Mouse (Mus musculus) intestine, embryonic 15.5 days (tissue): ENCODE results near the gene Mdh2. TPM values are rescaled to one million over a fixed set of nuclear protein-coding genes. Genes with fewer than 3 reads are reported as not detected.

Experiments used
- ATAC-seq: fragments of 200-750 bp; cut with Nextera tagmentation; 2 replicates; pipeline ENCODE4 v1.8.0; 2017; ENCODE audit warnings: moderate TSS enrichment, moderate library complexity
- H3K27ac ChIP-seq: fragments of 300-500 bp; sonication (generic); 2 replicates; pipeline ENCODE4 v1.5.1; 2015; ENCODE audit warnings: mild to moderate bottlenecking, inconsistent platforms
- H3K27me3 ChIP-seq: fragments of 300-500 bp; sonication (generic); replicated peaks from 2 replicates; pipeline ENCODE4 v1.6.1; 2015; ENCODE audit warnings: inconsistent platforms
- H3K36me3 ChIP-seq: fragments of 300-500 bp; sonication (generic); 2 replicates; pipeline ENCODE4 v1.6.1; 2015; ENCODE audit warnings: inconsistent platforms
- H3K4me1 ChIP-seq: fragments of 300-500 bp; sonication (generic); replicated peaks from 2 replicates; pipeline ENCODE4 v1.6.1; 2015; ENCODE audit warnings: inconsistent platforms
- H3K4me2 ChIP-seq: fragments of 300-500 bp; sonication (generic); replicated peaks from 2 replicates; pipeline ENCODE4 v1.6.1; 2015; ENCODE audit warnings: mild to moderate bottlenecking, inconsistent platforms
- H3K4me3 ChIP-seq: fragments of 300-500 bp; sonication (generic); replicated peaks from 2 replicates; pipeline ENCODE4 v1.5.1; 2015; ENCODE audit warnings: inconsistent platforms
- H3K9ac ChIP-seq: fragments of 300-500 bp; sonication (generic); 2 replicates; pipeline ENCODE4 v1.6.1; 2015; ENCODE audit warnings: inconsistent platforms
- H3K9me3 ChIP-seq: fragments of 300-500 bp; sonication (generic); 2 replicates; pipeline ENCODE4 v1.6.1; 2016; ENCODE audit warnings: inconsistent platforms
- WGBS: fragments of 180-500 bp; shearing (Covaris S2); methylation state at CpG from one replicate; pipeline ENCODE4 v1.1.7; 2015; 5-methylcytosine and 5-hydroxymethylcytosine counted together
- polyA plus RNA-seq: library from polyadenylated mRNA; unstranded; fragments of >200 nt; fragmentation: Nextera tagmentation; extraction: Ambion mirVana; gene quantifications from 2 replicates; pipeline ENCODE4 v1.2.1, GENCODE M21; 2015

The Mdh2 gene
- polyA plus RNA-seq, 1 experiment from 2014 or later = 688 TPM

DNA sequence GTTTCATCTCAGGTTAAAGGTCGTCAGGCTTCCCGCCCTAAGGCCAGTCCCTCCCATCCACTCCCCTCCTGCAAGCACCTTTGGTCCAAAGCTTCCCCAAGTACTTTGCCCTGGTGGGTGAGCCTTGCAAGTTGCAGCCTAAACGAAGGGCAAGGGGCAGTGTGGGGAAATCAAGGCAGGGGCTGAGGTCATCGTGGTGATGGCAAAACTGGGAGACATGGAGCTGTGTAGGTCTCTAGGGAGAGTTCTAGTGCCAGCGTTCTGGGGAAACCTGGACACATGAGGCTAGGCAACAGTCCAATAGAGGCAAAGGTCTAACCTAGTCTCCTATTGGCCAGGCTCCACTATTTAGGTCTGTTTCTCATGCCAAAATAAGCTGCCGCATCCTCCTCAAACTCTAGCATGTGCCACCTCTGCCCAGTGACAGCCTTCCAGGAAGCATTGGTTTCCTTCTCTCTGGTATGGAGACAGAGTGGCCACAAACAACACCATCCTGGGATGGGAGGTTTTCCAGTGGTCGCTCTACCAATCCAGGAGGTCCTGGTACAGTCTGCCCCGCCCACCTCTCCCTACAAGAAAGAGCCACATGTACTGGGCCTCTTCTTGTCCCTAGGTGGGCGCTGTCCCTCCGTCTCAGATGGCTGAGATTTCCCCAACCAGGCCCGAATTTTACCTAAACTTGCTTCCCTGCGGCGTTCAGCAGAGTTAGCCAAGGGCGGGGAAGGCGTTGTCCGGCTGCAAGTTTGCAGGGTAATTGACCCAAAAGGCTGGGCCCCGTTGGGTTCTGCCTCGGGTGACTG, 35.1 kb upstream of the Mdh2 start:
- peaks cover 13% of the 10 kb centered on the region for H3K4me1 ChIP-seq
- 19% methylated on average over 18 of the region's 18 CpGs for WGBS
- no peaks in the 10 kb centered on the region for H3K9me3 ChIP-seq
- H3K27me3 ChIP-seq = no peaks in the 10 kb centered on the region
- ATAC-seq = peak; percentile 31; the same call in 1 of the 2 replicates
- H3K4me3 ChIP-seq = peak overlapping the region; percentile 89
- no peak overlapping the region for H3K27ac ChIP-seq
- H3K36me3 ChIP-seq = no peaks in the 10 kb centered on the region
- H3K4me2 ChIP-seq = peak overlapping the region; percentile 82
- peak overlapping the region; percentile 77 for H3K9ac ChIP-seq

DNA sequence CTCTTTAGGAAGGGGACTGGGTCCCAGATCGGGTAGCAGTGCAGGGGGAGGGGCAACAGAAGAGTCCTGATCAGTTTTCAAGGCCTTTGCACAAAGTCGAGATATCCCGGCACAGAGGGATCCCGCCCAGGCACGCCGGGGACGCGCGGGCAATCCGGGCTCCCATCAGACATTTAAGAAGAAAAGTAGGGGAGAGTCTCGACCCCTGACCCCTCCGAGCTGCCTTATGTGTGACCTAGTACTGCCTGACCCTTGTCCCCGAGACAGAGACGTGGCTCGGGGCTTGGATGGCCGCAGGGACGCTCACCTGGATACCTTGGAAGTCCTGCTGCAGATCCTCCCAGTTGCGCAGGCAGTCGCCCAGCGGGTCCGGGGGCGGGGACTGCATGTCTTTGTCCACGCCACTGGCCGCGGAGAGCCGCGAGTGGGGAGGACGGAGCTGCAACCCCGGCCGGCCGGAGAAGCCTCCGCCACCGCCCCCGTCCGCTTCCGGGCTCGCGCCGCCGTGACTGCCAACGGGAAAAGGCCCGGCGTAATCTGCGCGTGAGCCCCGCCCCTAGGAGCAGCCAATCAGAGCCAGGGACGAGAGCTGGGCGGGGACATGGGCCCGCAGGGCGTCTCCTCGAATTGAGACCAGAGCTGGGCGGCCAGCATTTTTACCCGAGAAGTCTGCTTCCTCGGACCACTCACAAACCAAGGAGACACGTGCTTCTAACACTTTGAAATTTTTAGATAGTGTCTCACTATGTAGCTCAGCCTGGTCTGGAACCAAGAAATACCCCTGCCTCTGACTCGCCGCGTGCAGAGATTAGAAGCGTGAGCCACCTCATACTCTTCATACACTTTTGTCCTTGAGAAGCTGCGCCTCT, 34.3 kb upstream of the Mdh2 start, which contains the start of gene Tmem120a:
Tmem120a (minus strand) TSS at position 708 of the 869 bp plus-strand sequence.
- Histone ChIP-seq H3K36me3 (no peaks in the 10 kb centered on the region), H3K9ac (peak within 1 kb of the TSS; percentile 77), H3K27ac (peak within 1 kb of the TSS; percentile 22; the same call in 1 of the 2 replicates), H3K27me3 (no peaks in the 10 kb centered on the region), H3K4me1 (peaks cover 13% of the 10 kb centered on the region), H3K4me2 (peak within 1 kb of the TSS; percentile 82), H3K4me3 (peak within 1 kb of the TSS; percentile 89), H3K9me3 (no peaks in the 10 kb centered on the region)
- peak; percentile 99 for ATAC-seq
- under 1% methylated on average over 49 of the region's 60 CpGs for WGBS

DNA sequence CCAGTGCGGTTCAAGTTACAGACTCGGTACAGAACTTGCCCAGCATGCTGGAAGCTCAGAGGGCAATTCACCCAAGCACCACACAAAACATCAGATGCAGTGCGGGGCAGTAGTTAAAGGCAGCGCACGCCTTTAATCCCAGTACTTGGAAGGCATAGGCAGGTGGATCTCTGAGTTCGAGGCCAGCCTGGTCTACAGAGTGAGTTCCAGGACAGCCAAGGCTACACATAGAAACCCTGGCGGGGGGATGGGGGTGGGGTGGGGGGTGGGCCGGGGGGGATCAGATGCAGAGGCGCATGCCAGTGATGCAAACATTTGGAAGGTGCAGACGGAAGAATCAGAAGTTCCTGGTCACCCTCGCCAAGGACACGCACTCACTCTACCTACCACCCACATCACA, 33.5 kb upstream of the Mdh2 start:
- H3K9ac ChIP-seq = peak overlapping the region; percentile 42; the same call in 1 of the 2 replicates
- peak overlapping the region; percentile 82 for H3K4me2 ChIP-seq
- peaks cover 13% of the 10 kb centered on the region for H3K4me1 ChIP-seq
- no peaks in the 10 kb centered on the region for H3K27me3 ChIP-seq
- H3K9me3 ChIP-seq = no peaks in the 10 kb centered on the region
- peak overlapping the region; percentile 89 for H3K4me3 ChIP-seq
- H3K36me3 ChIP-seq = no peaks in the 10 kb centered on the region
- H3K27ac ChIP-seq = 0 out of 2 replicates have a peak overlapping the region, but pooled peaks have one; percentile 22
- ATAC-seq = peak; percentile 20
- WGBS = 15% methylated on average over 12 of the region's 12 CpGs

DNA sequence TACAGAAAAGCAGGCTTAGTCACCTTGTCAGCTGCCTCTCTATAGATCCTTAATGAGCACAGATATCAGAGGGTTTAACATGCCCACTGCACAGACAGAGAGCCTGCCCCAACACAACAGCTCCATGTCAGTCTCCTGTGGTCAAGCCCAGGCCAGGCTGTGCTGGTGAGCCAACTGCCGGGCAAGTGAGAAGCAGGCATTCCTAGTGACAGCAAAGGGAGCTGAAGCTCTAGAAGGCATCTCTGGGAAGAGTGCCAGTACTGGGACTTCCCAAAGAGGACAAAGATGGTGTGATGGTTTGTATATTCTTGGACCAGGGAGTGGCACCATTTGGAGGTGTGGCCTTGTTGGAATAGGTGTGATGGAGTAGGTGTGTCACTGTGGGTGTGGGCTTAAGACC, 27.2 kb upstream of the Mdh2 start:
- Histone ChIP-seq H3K36me3 (no peaks in the 10 kb centered on the region), H3K4me1 (no peaks in the 10 kb centered on the region), H3K9ac (no peak overlapping the region), H3K4me2 (no peak overlapping the region), H3K9me3 (no peaks in the 10 kb centered on the region), H3K27me3 (no peaks in the 10 kb centered on the region; the same call in 1 of the 2 replicates), H3K27ac (no peak overlapping the region), H3K4me3 (no peak overlapping the region)
- 59% methylated on average over 1 of the region's 1 CpGs for WGBS
- no peak for ATAC-seq

DNA sequence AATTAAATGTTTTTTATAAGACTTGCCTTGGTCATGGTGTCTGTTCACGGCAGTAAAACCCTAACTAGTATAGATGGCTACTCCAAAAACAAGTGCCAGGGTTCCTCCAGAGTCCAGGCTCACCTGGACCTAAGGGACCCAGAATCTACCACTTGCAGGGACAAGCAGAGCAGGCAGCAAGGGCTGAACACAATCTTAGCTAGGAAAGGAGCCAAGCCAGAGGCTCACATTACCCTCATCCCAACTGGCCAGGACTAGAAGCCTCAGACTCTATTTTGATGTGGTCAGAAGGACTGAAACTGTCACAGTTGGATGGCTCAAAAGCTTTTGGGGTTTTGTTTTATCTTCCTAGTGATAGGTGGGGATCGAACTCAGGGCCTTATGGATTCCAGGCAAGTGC, 26.7 kb upstream of the Mdh2 start:
- no peak for ATAC-seq
- Histone ChIP-seq H3K9me3 (no peaks in the 10 kb centered on the region), H3K27me3 (no peaks in the 10 kb centered on the region; the same call in 1 of the 2 replicates), H3K4me2 (no peak overlapping the region), H3K9ac (no peak overlapping the region), H3K36me3 (no peaks in the 10 kb centered on the region), H3K4me1 (no peaks in the 10 kb centered on the region), H3K4me3 (no peak overlapping the region), H3K27ac (no peak overlapping the region)
- WGBS = 77% methylated on average over 2 of the region's 2 CpGs

DNA sequence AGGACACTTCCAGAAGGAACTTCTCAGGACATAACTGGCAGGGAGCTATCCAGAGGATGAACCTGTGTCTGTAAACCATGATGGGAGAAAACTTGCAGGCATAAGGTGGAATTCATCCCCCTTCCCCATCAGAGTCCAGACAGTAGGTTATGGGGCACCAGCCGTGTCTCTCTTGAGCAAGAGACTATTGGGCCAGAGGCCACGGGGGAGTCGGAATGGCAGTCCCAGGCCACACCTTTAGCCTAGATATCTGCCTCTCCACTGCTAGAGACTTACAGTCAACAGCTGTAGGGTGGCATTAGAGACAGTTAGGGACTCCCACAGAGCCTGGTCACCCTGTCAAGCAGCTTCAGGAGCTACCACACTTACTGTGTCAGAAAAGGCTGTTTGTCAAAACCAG, 16.4 kb upstream of the Mdh2 start:
- no peaks in the 10 kb centered on the region for H3K27me3 ChIP-seq
- H3K9me3 ChIP-seq = no peaks in the 10 kb centered on the region
- no peaks in the 10 kb centered on the region for H3K36me3 ChIP-seq
- no peak overlapping the region for H3K4me2 ChIP-seq
- H3K9ac ChIP-seq = no peak overlapping the region
- no peaks in the 10 kb centered on the region for H3K4me1 ChIP-seq
- H3K27ac ChIP-seq = no peak overlapping the region
- no peak for ATAC-seq
- 72% methylated on average over 3 of the region's 3 CpGs for WGBS
- no peak overlapping the region for H3K4me3 ChIP-seq

DNA sequence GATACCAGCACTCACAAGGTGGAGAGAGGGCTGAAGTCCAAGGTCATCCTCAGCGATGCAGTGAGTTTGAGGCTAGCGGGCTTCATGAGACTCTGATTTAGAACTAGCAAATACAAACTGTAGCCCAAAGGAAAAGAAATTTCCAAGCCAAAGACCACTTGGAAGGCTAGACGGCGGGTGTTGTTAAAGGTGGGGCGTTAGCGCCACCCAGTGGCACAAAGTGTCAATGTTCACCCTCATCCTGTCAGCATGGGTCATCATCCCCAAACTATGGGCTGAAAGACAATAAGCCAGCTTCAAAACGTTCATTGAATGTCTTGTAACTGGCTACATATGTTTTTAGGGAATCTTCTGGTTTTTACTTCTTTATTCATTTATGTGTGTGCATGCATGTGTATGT, 14.8 kb upstream of the Mdh2 start:
- H3K4me3 ChIP-seq = no peak overlapping the region
- H3K4me1 ChIP-seq = no peaks in the 10 kb centered on the region
- H3K9ac ChIP-seq = no peak overlapping the region
- no peaks in the 10 kb centered on the region for H3K9me3 ChIP-seq
- 2% methylated on average over 7 of the region's 7 CpGs for WGBS
- H3K4me2 ChIP-seq = no peak overlapping the region
- H3K27me3 ChIP-seq = no peaks in the 10 kb centered on the region
- H3K27ac ChIP-seq = no peak overlapping the region
- no peaks in the 10 kb centered on the region for H3K36me3 ChIP-seq
- 0 out of 2 replicates have a peak, but pooled peaks have one; percentile 62 for ATAC-seq

DNA sequence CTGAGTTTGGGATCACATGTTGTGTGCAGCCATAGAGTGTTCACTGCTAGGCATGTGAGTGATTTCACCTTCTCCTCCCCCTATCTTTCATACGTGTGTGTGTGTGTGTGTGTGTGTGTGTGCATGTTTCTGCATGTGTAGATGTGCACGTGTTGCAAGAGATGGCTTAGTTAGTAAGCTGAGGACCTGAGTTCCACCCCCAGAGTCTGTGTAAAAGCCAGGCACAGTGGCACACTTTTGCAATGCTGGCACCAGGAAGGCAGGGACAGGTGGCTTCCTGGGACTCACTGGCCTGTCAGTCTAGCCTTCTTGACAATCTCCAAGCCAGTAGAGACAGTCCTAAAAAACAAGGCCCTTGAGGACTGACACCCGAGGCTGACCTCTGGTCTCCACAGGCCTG, 13.3 kb upstream of the Mdh2 start:
- no peaks in the 10 kb centered on the region for H3K36me3 ChIP-seq
- H3K4me2 ChIP-seq = no peak overlapping the region
- WGBS = 58% methylated on average over 3 of the region's 3 CpGs
- 0 out of 2 replicates have a peak, but pooled peaks cover 3% of the 10 kb centered on the region for H3K27me3 ChIP-seq
- H3K27ac ChIP-seq = no peak overlapping the region
- no peak overlapping the region for H3K4me3 ChIP-seq
- no peaks in the 10 kb centered on the region for H3K4me1 ChIP-seq
- no peak for ATAC-seq
- no peaks in the 10 kb centered on the region for H3K9me3 ChIP-seq
- no peak overlapping the region for H3K9ac ChIP-seq

DNA sequence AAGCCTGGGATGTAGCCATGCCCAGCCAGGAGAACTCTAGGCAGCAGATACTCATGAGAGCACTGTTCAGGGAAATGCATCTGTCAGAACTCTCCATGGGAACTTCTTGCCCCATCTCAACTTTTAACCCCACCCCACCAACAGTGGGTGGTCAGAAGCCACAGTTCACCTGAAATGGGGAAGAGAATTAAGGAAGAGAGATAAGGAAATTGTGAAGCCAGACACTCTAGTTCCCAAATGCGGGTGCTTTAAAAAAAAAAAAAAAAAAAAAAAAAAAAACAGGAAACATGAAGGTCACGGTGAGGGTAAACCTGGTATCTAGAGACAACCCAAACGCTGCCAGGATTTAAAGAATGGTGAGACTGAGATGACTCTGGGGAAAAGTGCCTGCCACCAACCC, 5.8 kb upstream of the Mdh2 start:
- ATAC-seq = no peak
- Histone ChIP-seq H3K27ac (no peak overlapping the region), H3K4me3 (no peak overlapping the region), H3K36me3 (no peaks in the 10 kb centered on the region), H3K4me2 (no peak overlapping the region), H3K27me3 (0 out of 2 replicates have a peak, but pooled peaks cover 3% of the 10 kb centered on the region), H3K9ac (no peak overlapping the region), H3K4me1 (peaks cover 9% of the 10 kb centered on the region; the same call in 1 of the 2 replicates), H3K9me3 (no peaks in the 10 kb centered on the region)
- 33% methylated on average over 3 of the region's 3 CpGs for WGBS

DNA sequence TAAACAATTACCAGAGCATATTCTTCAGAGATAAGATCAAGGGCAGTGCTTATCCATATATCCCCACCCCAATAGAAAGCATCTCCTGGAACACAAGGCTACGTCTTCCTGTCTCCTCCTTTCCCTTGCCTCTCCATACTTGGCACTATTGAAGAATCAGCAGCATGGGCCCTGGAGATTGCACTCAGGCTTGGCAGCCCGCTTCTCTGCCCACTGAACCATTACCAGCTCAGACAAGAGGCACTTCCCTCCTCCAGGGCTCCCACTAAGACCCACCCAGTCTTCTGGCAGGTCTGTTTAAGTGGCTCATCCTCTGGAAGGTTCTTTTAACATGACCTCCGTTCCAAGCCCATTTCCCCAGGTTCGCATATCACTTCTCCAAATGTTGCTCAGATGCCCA, 1.7 kb upstream of the Mdh2 start:
- 73% methylated on average over 4 of the region's 4 CpGs for WGBS
- H3K36me3 ChIP-seq = no peaks in the 10 kb centered on the region; the same call in 1 of the 2 replicates
- H3K4me1 ChIP-seq = peaks cover 24% of the 10 kb centered on the region
- H3K4me2 ChIP-seq = no peak overlapping the region
- no peak overlapping the region for H3K27ac ChIP-seq
- H3K9me3 ChIP-seq = no peaks in the 10 kb centered on the region
- ATAC-seq = no peak
- H3K27me3 ChIP-seq = no peaks in the 10 kb centered on the region
- no peak overlapping the region for H3K4me3 ChIP-seq
- no peak overlapping the region for H3K9ac ChIP-seq

DNA sequence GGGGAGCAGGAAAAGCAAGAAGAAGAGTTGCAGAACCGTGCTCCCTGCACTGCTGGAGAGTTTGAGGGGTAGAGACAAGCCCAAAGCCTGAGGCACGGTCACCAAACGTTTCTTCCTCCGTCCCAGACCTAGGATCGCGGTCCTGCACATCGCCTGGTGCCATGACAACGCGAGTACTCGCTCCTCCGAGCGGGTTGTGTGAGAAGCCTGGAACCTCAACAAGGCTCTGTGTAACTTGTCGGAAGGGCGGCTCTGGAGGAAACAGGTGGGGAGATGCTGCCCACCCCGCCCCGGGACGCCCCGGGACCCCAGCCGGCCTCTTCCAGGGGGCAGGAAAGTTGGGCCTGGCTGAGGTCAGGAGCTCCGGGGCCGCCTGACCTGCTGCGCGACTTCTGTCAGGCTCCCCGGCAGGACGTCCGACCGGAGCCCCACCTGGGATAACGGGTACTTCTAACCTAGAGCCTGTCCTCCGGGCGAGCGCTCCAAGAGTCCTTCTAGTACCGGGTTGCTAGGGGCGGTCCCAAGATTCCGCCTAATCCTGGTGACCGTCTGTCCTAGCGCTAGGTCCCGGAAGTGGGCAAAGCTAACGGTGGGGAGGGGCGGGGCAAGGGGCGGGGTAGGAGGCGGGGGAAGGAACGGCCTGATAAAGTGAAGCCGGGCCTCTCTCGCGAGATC, 347 bp upstream of the Mdh2 start, which contains the start of gene Styxl1:
Styxl1 (minus strand) TSS at position 590 of the 675 bp plus-strand sequence.
- H3K4me1 ChIP-seq = peaks cover 27% of the 10 kb centered on the region
- peak within 1 kb of the TSS; percentile 83 for H3K4me2 ChIP-seq
- H3K27me3 ChIP-seq = no peaks in the 10 kb centered on the region
- peak; percentile 96 for ATAC-seq
- peak within 1 kb of the TSS; percentile 96 for H3K27ac ChIP-seq
- under 1% methylated on average over 45 of the region's 45 CpGs for WGBS
- peak within 1 kb of the TSS; percentile 96 for H3K9ac ChIP-seq
- H3K36me3 ChIP-seq = peaks cover 2% of the 10 kb centered on the region
- peak within 1 kb of the TSS; percentile 83 for H3K4me3 ChIP-seq
- H3K9me3 ChIP-seq = no peaks in the 10 kb centered on the region
